Comparison of ENCODE assay signal across 11 mouse cellular contexts in the genomic region with DNA sequence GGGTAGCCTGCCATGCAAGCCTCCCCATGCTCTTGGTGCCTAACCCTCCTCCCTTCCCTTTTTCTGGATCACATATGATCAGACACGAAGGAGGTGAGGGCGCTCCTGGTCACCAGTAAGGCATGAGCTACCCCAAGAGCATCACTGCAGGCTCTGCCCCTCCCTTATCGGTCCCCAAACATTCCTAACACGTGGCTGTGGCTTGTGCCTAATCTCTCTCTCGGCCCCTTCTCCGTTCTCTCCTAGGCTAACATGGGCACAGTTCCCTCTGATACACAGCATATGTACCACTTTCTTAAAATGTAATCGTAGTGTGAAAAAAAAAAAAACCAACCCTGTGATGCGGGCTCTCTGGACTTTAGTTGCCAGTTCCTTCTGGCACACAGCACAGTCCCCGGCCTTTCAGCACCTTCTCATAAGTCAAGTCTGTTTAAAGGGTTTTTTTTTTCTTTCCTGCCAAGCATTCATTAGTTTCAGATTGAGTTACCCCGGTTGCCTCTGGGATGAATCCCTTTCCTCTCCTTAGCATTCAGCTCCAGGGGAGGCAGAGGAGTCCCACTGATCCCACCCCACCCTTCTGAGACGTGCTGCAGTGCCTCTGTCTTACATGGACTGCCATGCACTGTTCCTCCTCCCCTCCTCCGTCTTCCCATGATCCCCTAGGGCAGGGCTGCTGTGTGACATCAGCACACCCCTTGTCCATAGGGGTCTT. TPM values are rescaled to one million over a fixed set of nuclear protein-coding genes. Genes with fewer than 3 reads are reported as not detected.
DNase-seq lines count a peak whose midpoint lies in the region; ATAC-seq and TF ChIP-seq lines count a peak whose summit lies in the region.
"Had no signal": no experiment of that assay in that cellular context is flagged by ENCODE, and none has a peak within 500 bp of the region (broad histone marks: within the 10 kb centered on the region; RNA-seq: fewer than 3 reads in every experiment).

No protein-coding gene starts in this region.

- TF ChIP-seq CTCF in layer of hippocampus, adult 2 months (conservative IDR thresholded peaks at IDR 0.05), result no peak

- H3K9me3 ChIP-seq in embryonic facial prominence, embryonic 13.5 days, result no peaks in the 10 kb centered on the region
- H3K9me3 ChIP-seq in intestine, embryonic 15.5 days, result no peaks in the 10 kb centered on the region
- H3K9me3 ChIP-seq in neural tube, embryonic 13.5 days, result no peaks in the 10 kb centered on the region

- no peaks in the 10 kb centered on the region for H3K27me3 ChIP-seq in embryonic facial prominence, embryonic 13.5 days
- no peaks in the 10 kb centered on the region for H3K27me3 ChIP-seq in intestine, embryonic 15.5 days (replicated peaks)
- H3K27me3 ChIP-seq in neural tube, embryonic 13.5 days, result no peaks in the 10 kb centered on the region
- H3K27me3 ChIP-seq: Patski had no signal

- 0 out of 2 replicates have a peak, but pooled peaks have one; percentile 58 for ATAC-seq in embryonic facial prominence, embryonic 13.5 days (ENCODE audit: insufficient number of reproducible peaks, insufficient read depth, low FRiP score, low TSS enrichment, low read depth)
- peak; percentile 24; the same call in 1 of the 2 replicates for ATAC-seq in intestine, embryonic 15.5 days
- ATAC-seq in neural tube, embryonic 13.5 days (ENCODE audit: low read depth), result peak; percentile 70
- ATAC-seq: Patski had no signal

- H3K9ac ChIP-seq in embryonic facial prominence, embryonic 13.5 days, result peak overlapping the region; percentile 49; the same call in 1 of the 2 replicates
- H3K9ac ChIP-seq in intestine, embryonic 15.5 days, result no peak overlapping the region
- H3K9ac ChIP-seq in neural tube, embryonic 13.5 days, result peak overlapping the region; percentile 31; the same call in 1 of the 2 replicates

- H3K36me3 ChIP-seq in embryonic facial prominence, embryonic 13.5 days, result no peaks in the 10 kb centered on the region
- H3K36me3 ChIP-seq in intestine, embryonic 15.5 days, result no peaks in the 10 kb centered on the region
- H3K36me3 ChIP-seq in neural tube, embryonic 13.5 days, result no peaks in the 10 kb centered on the region

- DNase-seq in layer of hippocampus, adult 2 months (ENCODE audit: low spot score in 2 of 2), result no peak
- DNase-seq in layer of hippocampus, adult 9-11 months, result no peak
- DNase-seq in ovary, postnatal 14 days (ENCODE audit: low spot score), result no peak
- no peak for DNase-seq in ovary, postnatal 36 days (ENCODE audit: low spot score)
- DNase-seq in right cerebral cortex, postnatal 10 days (ENCODE audit: low spot score in 2 of 2), result no peak
- DNase-seq: cerebellum, adult 9-11 months; kidney, adult 11 months had no signal

- peak overlapping the region; percentile 72 for H3K27ac ChIP-seq in layer of hippocampus, adult 2 months
- peak overlapping the region; percentile 68 for H3K27ac ChIP-seq in embryonic facial prominence, embryonic 13.5 days
- no peak overlapping the region for H3K27ac ChIP-seq in intestine, embryonic 15.5 days
- peak overlapping the region; percentile 65 for H3K27ac ChIP-seq in neural tube, embryonic 13.5 days (replicated peaks)

- WGBS in embryonic facial prominence, embryonic 13.5 days, result 14% methylated on average over 12 of the region's 12 CpGs
- 37% methylated on average over 12 of the region's 12 CpGs for WGBS in intestine, embryonic 15.5 days
- WGBS in neural tube, embryonic 13.5 days, result 32% methylated on average over 12 of the region's 12 CpGs

- peak overlapping the region; percentile 51 for H3K4me2 ChIP-seq in embryonic facial prominence, embryonic 13.5 days
- H3K4me2 ChIP-seq in intestine, embryonic 15.5 days (replicated peaks), result 0 out of 2 replicates have a peak overlapping the region, but pooled peaks have one; percentile 14
- peak overlapping the region; percentile 15; the same call in 1 of the 2 replicates for H3K4me2 ChIP-seq in neural tube, embryonic 13.5 days

- no peak overlapping the region for H3K4me3 ChIP-seq in layer of hippocampus, adult 2 months
- 0 out of 2 replicates have a peak overlapping the region, but pooled peaks have one; percentile 1 for H3K4me3 ChIP-seq in embryonic facial prominence, embryonic 13.5 days
- H3K4me3 ChIP-seq in intestine, embryonic 15.5 days (replicated peaks), result no peak overlapping the region
- H3K4me3 ChIP-seq in neural tube, embryonic 13.5 days, result no peak overlapping the region

- peaks cover 51% of the 10 kb centered on the region for H3K4me1 ChIP-seq in embryonic facial prominence, embryonic 13.5 days
- H3K4me1 ChIP-seq in intestine, embryonic 15.5 days (replicated peaks), result peaks cover 37% of the 10 kb centered on the region
- peaks cover 53% of the 10 kb centered on the region for H3K4me1 ChIP-seq in neural tube, embryonic 13.5 days (replicated peaks)

RNA-seq across cellular contexts. Expression of a gene that starts 19.2 kb away (rescaled TPM):
- 100 to 1,000 TPM; 160 TPM for total RNA-seq in layer of hippocampus, adult 2 months (2021)
- 8.9 and 11.3 TPM in 2 replicates for polyA plus RNA-seq in embryonic facial prominence, embryonic 13.5 days (2015; fragmentation: Nextera tagmentation; extraction: Ambion mirVana)
- 15.9 and 16.7 TPM in 2 replicates for polyA plus RNA-seq in intestine, embryonic 15.5 days (2015; fragmentation: Nextera tagmentation; extraction: Ambion mirVana)
- polyA plus RNA-seq in neural tube, embryonic 13.5 days (2015; fragmentation: Nextera tagmentation; extraction: Ambion mirVana), result 14.4 and 15.3 TPM in 2 replicates
